Mouse (Mus musculus): ENCODE results near the gene Aldh16a1. TPM values are rescaled to one million over a fixed set of nuclear protein-coding genes. Genes with fewer than 3 reads are reported as not detected.
"Not testable (repeated sequence)": the region's sequence is repeated elsewhere in the genome, so short reads cannot be mapped to it uniquely, and the experiment has no call there.

The Aldh16a1 gene
- polyA plus RNA-seq, 1 experiment from 2014 or later, result 33.9 TPM

DNA sequence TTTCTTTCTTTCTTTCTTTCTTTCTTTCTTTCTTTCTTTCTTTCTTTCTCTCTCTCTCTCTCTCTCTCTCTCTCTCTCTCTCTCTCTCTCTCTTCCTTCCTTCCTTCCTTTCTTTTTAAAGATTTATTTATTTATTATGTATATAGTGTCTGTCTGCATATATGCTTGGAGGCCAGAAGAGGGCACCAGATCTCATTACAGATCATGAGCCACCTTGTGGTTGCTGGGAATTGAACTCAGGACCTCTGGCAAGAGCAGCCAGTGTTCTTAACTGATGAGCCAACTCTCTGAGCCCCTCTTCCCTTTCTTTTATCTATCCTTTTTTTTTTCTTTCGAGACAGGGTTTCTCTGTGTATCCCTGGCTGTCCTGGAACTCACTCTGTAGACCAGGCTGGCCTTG lies 19.4 kb upstream of the Aldh16a1 start:
- H3K4me3 ChIP-seq (ENCODE audit: low read length); H3K9ac ChIP-seq (ENCODE audit: low read length); H3K4me2 ChIP-seq (ENCODE audit: low read depth, low read length); ATAC-seq (replicated peaks; ENCODE audit: extremely low read depth, insufficient read depth, low FRiP score); H3K27ac ChIP-seq (ENCODE audit: low read length); H3K36me3 ChIP-seq (ENCODE audit: control insufficient read depth, insufficient read depth); H3K4me1 ChIP-seq (ENCODE audit: control insufficient read depth, insufficient read depth, low read length): not testable (repeated sequence)
- Histone ChIP-seq H3K9me3 (replicated peaks; ENCODE audit: control insufficient read depth, low read length) (peaks cover 34% of the 10 kb centered on the region), H3K27me3 (ENCODE audit: control insufficient read depth, insufficient read depth, low read length) (peaks cover 68% of the 10 kb centered on the region)
- WGBS, result 53% methylated on average over 1 of the region's 1 CpGs

- H3K9me3 ChIP-seq (replicated peaks; ENCODE audit: control insufficient read depth, low read length), result peaks cover 34% of the 10 kb centered on the region
- H3K27me3 ChIP-seq (ENCODE audit: control insufficient read depth, insufficient read depth, low read length), result peaks cover 67% of the 10 kb centered on the region
- no peaks in the 10 kb centered on the region for H3K36me3 ChIP-seq (ENCODE audit: control insufficient read depth, insufficient read depth)
- H3K4me2 ChIP-seq (ENCODE audit: low read depth, low read length), result no peak overlapping the region
- ATAC-seq (replicated peaks; ENCODE audit: extremely low read depth, insufficient read depth, low FRiP score), result no peak
- no peak overlapping the region for H3K4me3 ChIP-seq (ENCODE audit: low read length)
- no peak overlapping the region for H3K9ac ChIP-seq (ENCODE audit: low read length)
- H3K4me1 ChIP-seq (ENCODE audit: control insufficient read depth, insufficient read depth, low read length), result peaks cover 6% of the 10 kb centered on the region
- WGBS, result 57% methylated on average over 7 of the region's 7 CpGs
- H3K27ac ChIP-seq (ENCODE audit: low read length), result no peak overlapping the region
Observed at GRCm38 (mm10) chr7:45172974-45173373, 18.6 kb upstream of the Aldh16a1 start.

DNA sequence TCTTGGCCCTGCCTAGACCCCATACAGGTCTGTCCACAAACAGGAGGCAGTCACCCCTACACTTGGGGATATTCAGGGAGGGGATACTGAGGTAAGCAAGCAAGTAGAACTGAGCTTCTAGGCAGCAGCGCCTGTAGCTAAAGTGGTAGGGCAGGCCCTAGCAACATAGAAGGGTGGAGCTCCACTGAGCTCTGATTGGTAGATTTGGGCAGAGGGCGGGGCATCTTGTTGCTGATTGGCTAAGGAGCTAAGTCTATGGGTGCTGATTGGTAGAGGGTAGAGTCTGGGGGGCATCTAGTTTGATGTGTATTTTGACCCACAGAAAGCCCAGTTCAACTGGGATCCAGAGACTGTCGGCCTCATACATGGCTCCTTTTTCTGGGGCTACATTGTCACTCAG lies 15.1 kb upstream of the Aldh16a1 start:
- WGBS, result 90% methylated on average over 3 of the region's 3 CpGs
- Histone ChIP-seq H3K27ac (ENCODE audit: low read length) (no peak overlapping the region), H3K4me1 (ENCODE audit: control insufficient read depth, insufficient read depth, low read length) (peaks cover 3% of the 10 kb centered on the region; the same call in 1 of the 2 replicates), H3K27me3 (ENCODE audit: control insufficient read depth, insufficient read depth, low read length) (peaks cover 67% of the 10 kb centered on the region), H3K9me3 (replicated peaks; ENCODE audit: control insufficient read depth, low read length) (peaks cover 34% of the 10 kb centered on the region), H3K4me3 (ENCODE audit: low read length) (no peak overlapping the region), H3K36me3 (ENCODE audit: control insufficient read depth, insufficient read depth) (no peaks in the 10 kb centered on the region), H3K4me2 (ENCODE audit: low read depth, low read length) (no peak overlapping the region), H3K9ac (ENCODE audit: low read length) (no peak overlapping the region)
- ATAC-seq (replicated peaks; ENCODE audit: extremely low read depth, insufficient read depth, low FRiP score), result no peak

GRCm38 (mm10) chr7:45168656-45169055 lies 14.3 kb upstream of the Aldh16a1 start:
- 6% methylated on average over 24 of the region's 24 CpGs for WGBS
- Histone ChIP-seq H3K4me3 (ENCODE audit: low read length) (no peak overlapping the region), H3K4me2 (ENCODE audit: low read depth, low read length) (no peak overlapping the region), H3K27me3 (ENCODE audit: control insufficient read depth, insufficient read depth, low read length) (peaks cover 71% of the 10 kb centered on the region), H3K9ac (ENCODE audit: low read length) (no peak overlapping the region), H3K36me3 (ENCODE audit: control insufficient read depth, insufficient read depth) (no peaks in the 10 kb centered on the region), H3K9me3 (replicated peaks; ENCODE audit: control insufficient read depth, low read length) (peaks cover 34% of the 10 kb centered on the region), H3K27ac (ENCODE audit: low read length) (no peak overlapping the region), H3K4me1 (ENCODE audit: control insufficient read depth, insufficient read depth, low read length) (peaks cover 7% of the 10 kb centered on the region)
- ATAC-seq (replicated peaks; ENCODE audit: extremely low read depth, insufficient read depth, low FRiP score), result no peak

DNA sequence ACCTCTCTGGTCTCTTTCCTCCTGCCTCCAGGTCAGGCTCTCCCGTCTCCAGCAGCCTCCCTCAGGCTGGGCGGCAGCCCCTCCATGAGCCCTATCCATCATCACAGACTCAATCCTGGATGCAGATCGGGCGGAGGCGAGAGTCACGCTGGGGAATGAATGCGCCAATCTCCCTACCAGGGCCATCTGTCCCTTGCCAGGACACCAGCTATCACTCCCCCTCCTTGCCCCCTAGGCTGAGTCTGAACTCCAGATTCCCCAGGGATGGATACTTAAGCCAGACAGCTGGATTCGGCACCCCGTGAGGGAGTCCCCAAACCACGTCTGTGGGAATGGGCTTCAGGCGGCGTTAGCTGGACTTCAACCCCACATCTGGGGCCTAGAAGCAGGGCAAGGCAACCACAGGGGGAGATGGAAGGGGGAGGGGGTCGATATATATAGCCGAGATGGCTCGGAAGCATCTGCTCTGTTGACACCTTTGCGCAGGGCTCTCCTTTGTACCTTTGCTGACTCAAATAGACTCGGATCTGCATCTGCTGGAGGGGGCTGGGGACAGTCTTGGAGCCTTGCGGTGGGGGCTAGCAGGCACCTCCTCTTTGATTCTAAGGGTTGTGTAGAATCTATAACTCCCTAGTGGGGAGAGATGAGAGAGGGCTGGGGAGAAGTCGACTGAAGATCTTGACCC lies 13.5 kb upstream of the Aldh16a1 start:
- peaks cover 34% of the 10 kb centered on the region for H3K9me3 ChIP-seq (replicated peaks; ENCODE audit: control insufficient read depth, low read length)
- WGBS, result 3% methylated on average over 19 of the region's 19 CpGs
- no peak overlapping the region for H3K4me2 ChIP-seq (ENCODE audit: low read depth, low read length)
- H3K9ac ChIP-seq (ENCODE audit: low read length), result no peak overlapping the region
- H3K27ac ChIP-seq (ENCODE audit: low read length), result no peak overlapping the region
- no peak for ATAC-seq (replicated peaks; ENCODE audit: extremely low read depth, insufficient read depth, low FRiP score)
- no peaks in the 10 kb centered on the region for H3K36me3 ChIP-seq (ENCODE audit: control insufficient read depth, insufficient read depth)
- peaks cover 78% of the 10 kb centered on the region for H3K27me3 ChIP-seq (ENCODE audit: control insufficient read depth, insufficient read depth, low read length)
- H3K4me1 ChIP-seq (ENCODE audit: control insufficient read depth, insufficient read depth, low read length), result peaks cover 8% of the 10 kb centered on the region
- H3K4me3 ChIP-seq (ENCODE audit: low read length), result no peak overlapping the region

DNA sequence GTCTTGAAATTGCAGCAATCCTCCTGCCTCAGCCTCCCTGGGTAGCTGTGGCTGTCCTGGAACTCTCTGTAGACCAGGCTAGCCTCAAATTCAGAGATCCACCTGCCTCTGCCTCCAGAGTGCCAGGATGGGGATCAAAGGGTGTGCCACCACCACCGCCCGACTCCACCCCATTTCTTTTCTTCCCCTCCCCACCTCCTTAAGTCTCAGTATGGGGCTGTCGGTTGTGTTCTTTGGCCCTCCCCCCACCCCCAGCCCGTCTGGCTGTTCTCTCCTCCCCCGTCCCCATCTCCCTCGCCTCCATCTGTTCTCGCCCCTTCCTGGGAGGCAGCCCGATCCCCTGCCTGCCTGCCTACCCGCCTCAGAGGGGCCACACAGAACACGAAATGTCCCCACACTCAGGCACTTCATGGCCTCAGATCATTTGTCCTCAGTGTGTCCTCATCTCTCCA lies 12.6 kb upstream of the Aldh16a1 start:
- Histone ChIP-seq H3K4me3 (ENCODE audit: low read length) (no peak overlapping the region), H3K27me3 (ENCODE audit: control insufficient read depth, insufficient read depth, low read length) (peaks cover 75% of the 10 kb centered on the region), H3K4me2 (ENCODE audit: low read depth, low read length) (no peak overlapping the region), H3K27ac (ENCODE audit: low read length) (no peak overlapping the region), H3K4me1 (ENCODE audit: control insufficient read depth, insufficient read depth, low read length) (peaks cover 8% of the 10 kb centered on the region), H3K36me3 (ENCODE audit: control insufficient read depth, insufficient read depth) (no peaks in the 10 kb centered on the region), H3K9me3 (replicated peaks; ENCODE audit: control insufficient read depth, low read length) (peaks cover 30% of the 10 kb centered on the region), H3K9ac (ENCODE audit: low read length) (no peak overlapping the region)
- no peak for ATAC-seq (replicated peaks; ENCODE audit: extremely low read depth, insufficient read depth, low FRiP score)
- 27% methylated on average over 10 of the region's 10 CpGs for WGBS

DNA sequence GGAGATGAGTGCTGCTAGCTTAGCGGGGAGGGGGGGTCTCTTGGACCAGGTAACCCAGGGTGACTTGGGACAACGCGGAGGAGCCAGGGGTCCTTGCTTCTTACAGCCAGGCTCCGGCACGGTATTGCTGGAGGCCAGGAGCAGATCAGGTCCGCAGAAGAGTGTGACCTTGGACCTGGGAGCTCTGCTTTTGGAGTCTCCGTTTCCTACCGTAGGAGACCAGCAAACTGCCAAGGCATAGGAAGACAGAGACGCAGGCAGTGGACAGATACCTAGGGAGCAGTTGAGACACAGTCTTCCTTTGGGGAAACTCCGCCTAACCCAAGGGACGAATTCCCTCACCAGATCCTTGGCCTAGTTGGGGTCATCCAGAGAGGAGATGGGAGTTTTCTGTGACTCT lies 11.3 kb upstream of the Aldh16a1 start:
- peaks cover 8% of the 10 kb centered on the region for H3K4me1 ChIP-seq (ENCODE audit: control insufficient read depth, insufficient read depth, low read length)
- H3K9me3 ChIP-seq (replicated peaks; ENCODE audit: control insufficient read depth, low read length), result peaks cover 20% of the 10 kb centered on the region
- no peak overlapping the region for H3K4me3 ChIP-seq (ENCODE audit: low read length)
- no peak overlapping the region for H3K9ac ChIP-seq (ENCODE audit: low read length)
- no peak for ATAC-seq (replicated peaks; ENCODE audit: extremely low read depth, insufficient read depth, low FRiP score)
- H3K27me3 ChIP-seq (ENCODE audit: control insufficient read depth, insufficient read depth, low read length), result peaks cover 70% of the 10 kb centered on the region
- no peak overlapping the region for H3K4me2 ChIP-seq (ENCODE audit: low read depth, low read length)
- H3K36me3 ChIP-seq (ENCODE audit: control insufficient read depth, insufficient read depth), result no peaks in the 10 kb centered on the region
- H3K27ac ChIP-seq (ENCODE audit: low read length), result no peak overlapping the region
- WGBS, result 53% methylated on average over 11 of the region's 11 CpGs

GRCm38 (mm10) chr7:45164833-45165232 lies 10.4 kb upstream of the Aldh16a1 start:
- no peaks in the 10 kb centered on the region for H3K36me3 ChIP-seq (ENCODE audit: control insufficient read depth, insufficient read depth)
- H3K4me3 ChIP-seq (ENCODE audit: low read length), result no peak overlapping the region
- H3K4me1 ChIP-seq (ENCODE audit: control insufficient read depth, insufficient read depth, low read length), result peaks cover 8% of the 10 kb centered on the region
- H3K27me3 ChIP-seq (ENCODE audit: control insufficient read depth, insufficient read depth, low read length), result peaks cover 68% of the 10 kb centered on the region
- no peak overlapping the region for H3K9ac ChIP-seq (ENCODE audit: low read length)
- no peak overlapping the region for H3K4me2 ChIP-seq (ENCODE audit: low read depth, low read length)
- peaks cover 11% of the 10 kb centered on the region for H3K9me3 ChIP-seq (replicated peaks; ENCODE audit: control insufficient read depth, low read length)
- WGBS, result 36% methylated on average over 5 of the region's 5 CpGs
- no peak overlapping the region for H3K27ac ChIP-seq (ENCODE audit: low read length)
- no peak for ATAC-seq (replicated peaks; ENCODE audit: extremely low read depth, insufficient read depth, low FRiP score)

DNA sequence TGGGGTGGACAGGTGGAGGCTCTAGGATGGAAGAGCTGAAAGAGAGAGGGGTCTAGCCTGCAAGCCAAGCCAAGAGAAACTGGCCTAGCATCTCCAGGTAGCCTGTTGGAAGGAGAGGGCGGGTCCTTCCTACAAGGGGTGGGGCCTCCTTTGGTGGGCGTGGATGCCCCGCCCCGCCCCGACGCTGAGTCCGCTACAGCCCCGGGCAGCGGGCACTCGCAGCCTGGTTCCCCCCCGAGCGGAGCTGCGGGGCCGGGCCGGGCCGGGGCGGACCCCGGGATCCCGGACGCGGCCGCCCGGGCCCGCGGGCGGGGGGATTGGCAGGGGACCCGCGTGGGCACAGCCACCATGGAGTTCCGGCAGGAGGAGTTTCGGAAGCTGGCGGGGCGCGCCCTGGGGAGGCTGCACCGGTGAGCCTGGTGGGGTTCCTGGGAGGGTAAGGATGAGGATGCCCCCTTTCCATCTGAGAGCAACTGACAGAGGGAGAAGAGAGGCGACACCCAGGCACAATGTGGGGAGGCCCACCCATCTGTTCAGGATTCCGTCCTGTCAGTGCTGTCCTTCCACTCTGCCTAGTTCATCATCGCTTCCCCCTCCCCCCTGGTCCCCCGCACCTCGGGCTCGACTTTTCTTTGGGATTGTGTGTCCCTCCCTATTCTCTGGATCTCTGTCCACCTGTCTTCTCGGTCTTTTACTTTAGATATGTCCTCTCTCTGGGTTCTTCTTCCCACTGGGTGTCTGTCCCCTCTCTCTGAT lies 9.5 kb upstream of the Aldh16a1 start, which contains the start of gene Slc17a7:
Gene Slc17a7, plus strand, starts transcription at position 215 of the 756 bp plus-strand sequence.
- no peak for ATAC-seq (replicated peaks; ENCODE audit: extremely low read depth, insufficient read depth, low FRiP score)
- Histone ChIP-seq H3K4me1 (ENCODE audit: control insufficient read depth, insufficient read depth, low read length) (peaks cover 8% of the 10 kb centered on the region), H3K9ac (ENCODE audit: low read length) (peak within 1 kb of the TSS; percentile 61), H3K4me2 (ENCODE audit: low read depth, low read length) (peak within 1 kb of the TSS; percentile 67), H3K4me3 (ENCODE audit: low read length) (peak within 1 kb of the TSS; percentile 49), H3K9me3 (replicated peaks; ENCODE audit: control insufficient read depth, low read length) (peaks cover 2% of the 10 kb centered on the region), H3K36me3 (ENCODE audit: control insufficient read depth, insufficient read depth) (peaks cover 5% of the 10 kb centered on the region; the same call in 1 of the 2 replicates), H3K27me3 (ENCODE audit: control insufficient read depth, insufficient read depth, low read length) (peaks cover 61% of the 10 kb centered on the region), H3K27ac (ENCODE audit: low read length) (no peak within 1 kb of the TSS)
- WGBS, result 2% methylated on average over 40 of the region's 41 CpGs
